Mouse (Mus musculus) layer of hippocampus, adult 18-20 months (tissue): ENCODE results near the gene Podn. TPM values are rescaled to one million over a fixed set of nuclear protein-coding genes. Genes with fewer than 3 reads are reported as not detected.
"Not testable (repeated sequence)": the region's sequence is repeated elsewhere in the genome, so short reads cannot be mapped to it uniquely, and the experiment has no call there.

ENCODE experiments used
- DNase-seq, 2 experiments: peaks; one replicate each; pipeline ENCODE4 v3.0.0; 2022; ENCODE audit warnings: low spot score in 2 of 2
- total RNA-seq, 2 experiments: library from RNA; stranded (reverse); gene quantifications; 2 replicates each; pipeline ENCODE4 v1.2.3; 2021

The Podn gene
- total RNA-seq, 2 experiments from 2014 or later, result 6.8 to 8.4 TPM

- DNase-seq, result not testable (repeated sequence)
Observed at GRCm38 (mm10) chr4:108079191-108079590, 17.1 kb downstream of the Podn start.

GRCm38 (mm10) chr4:108077224-108077955 lies 18.9 kb downstream of the Podn start:
- no peak for DNase-seq

GRCm38 (mm10) chr4:108074204-108074823 lies 21.9 kb downstream of the Podn start:
- no peak for DNase-seq

- no peak for DNase-seq
Observed at GRCm38 (mm10) chr4:108072086-108072485, 24.2 kb downstream of the Podn start.

- DNase-seq, result peak; percentile 89 to 94
Observed at GRCm38 (mm10) chr4:108071235-108071901, 24.9 kb downstream of the Podn start.

GRCm38 (mm10) chr4:108070723-108071122 lies 25.5 kb downstream of the Podn start:
- no peak for DNase-seq

GRCm38 (mm10) chr4:108070286-108070685 lies 26.0 kb downstream of the Podn start:
- no peak for DNase-seq

GRCm38 (mm10) chr4:108068081-108068480 lies 28.2 kb downstream of the Podn start:
- no peak for DNase-seq

GRCm38 (mm10) chr4:108067261-108067660 lies 29.0 kb downstream of the Podn start:
- DNase-seq, result no peak

GRCm38 (mm10) chr4:108066569-108066968 lies 29.7 kb downstream of the Podn start:
- no peak for DNase-seq

- DNase-seq, result no peak
Observed at GRCm38 (mm10) chr4:108065176-108065844, 30.9 kb downstream of the Podn start.

- no peak for DNase-seq
Observed at GRCm38 (mm10) chr4:108063616-108064015, 32.6 kb downstream of the Podn start.

GRCm38 (mm10) chr4:108062524-108062923 lies 33.7 kb downstream of the Podn start:
- no peak for DNase-seq

GRCm38 (mm10) chr4:108060774-108061173 lies 35.5 kb downstream of the Podn start:
- no peak for DNase-seq

GRCm38 (mm10) chr4:108059601-108060379 lies 36.5 kb downstream of the Podn start:
- peak in 1 of 2 experiments; percentile 32 for DNase-seq

GRCm38 (mm10) chr4:108058166-108058565 lies 38.1 kb downstream of the Podn start:
- DNase-seq, result no peak

GRCm38 (mm10) chr4:108057247-108057646 lies 39.0 kb downstream of the Podn start:
- DNase-seq, result peak in 1 of 2 experiments; percentile 50

- no peak for DNase-seq
Observed at GRCm38 (mm10) chr4:108055873-108056272, 40.4 kb downstream of the Podn start.

GRCm38 (mm10) chr4:108052673-108053072 lies 43.6 kb downstream of the Podn start:
- no peak for DNase-seq

GRCm38 (mm10) chr4:108051687-108052274 lies 44.5 kb downstream of the Podn start:
- peak in 1 of 2 experiments; percentile 59 for DNase-seq
